Mouse (Mus musculus) neural tube, embryonic 15.5 days (tissue): ENCODE data around the gene Anapc7. TPM values are rescaled to one million over a fixed set of nuclear protein-coding genes. Genes with fewer than 3 reads are reported as not detected.
"Not testable (repeated sequence)": the region's sequence is repeated elsewhere in the genome, so short reads cannot be mapped to it uniquely, and the experiment has no call there.

Experiments
- ATAC-seq: fragments of 200-750 bp; cut with Nextera tagmentation; 2 replicates; pipeline ENCODE4 v1.8.0; 2017; ENCODE audit warnings: mild to moderate bottlenecking, moderate TSS enrichment, moderate library complexity; ENCODE audit not compliant: low FRiP score
- H3K27ac ChIP-seq: fragments of 300-500 bp; sonication (generic); replicated peaks from 2 replicates; pipeline ENCODE4 v1.5.1; 2015; ENCODE audit warnings: mild to moderate bottlenecking, inconsistent platforms
- H3K27me3 ChIP-seq: fragments of 300-500 bp; sonication (generic); replicated peaks from 2 replicates; pipeline ENCODE4 v1.6.1; 2015; ENCODE audit warnings: inconsistent platforms
- H3K36me3 ChIP-seq: fragments of 300-500 bp; sonication (generic); 2 replicates; pipeline ENCODE4 v1.6.1; 2015; ENCODE audit warnings: inconsistent platforms
- H3K4me1 ChIP-seq: fragments of 300-500 bp; sonication (generic); 2 replicates; pipeline ENCODE4 v1.6.1; 2015; ENCODE audit warnings: inconsistent platforms
- H3K4me2 ChIP-seq: fragments of 300-500 bp; sonication (generic); 2 replicates; pipeline ENCODE4 v1.6.1; 2015; ENCODE audit warnings: inconsistent platforms, mild to moderate bottlenecking, moderate library complexity
- H3K4me3 ChIP-seq: fragments of 300-500 bp; sonication (generic); replicated peaks from 2 replicates; pipeline ENCODE4 v1.5.1; 2015; ENCODE audit warnings: mild to moderate bottlenecking, inconsistent platforms
- H3K9ac ChIP-seq: fragments of 300-500 bp; sonication (generic); replicated peaks from 2 replicates; pipeline ENCODE4 v1.6.1; 2015; ENCODE audit warnings: mild to moderate bottlenecking, inconsistent platforms
- H3K9me3 ChIP-seq: fragments of 300-500 bp; sonication (generic); replicated peaks from 2 replicates; pipeline ENCODE4 v1.6.1; 2016; ENCODE audit warnings: inconsistent platforms
- WGBS: fragments of 180-500 bp; shearing (Covaris S2); methylation state at CpG from one replicate; pipeline ENCODE4 v1.1.7; 2015; ENCODE audit warnings: mixed read lengths; 5-methylcytosine and 5-hydroxymethylcytosine counted together
- polyA plus RNA-seq: library from polyadenylated mRNA; unstranded; fragments of >200 nt; fragmentation: Nextera tagmentation; extraction: Ambion mirVana; gene quantifications from 2 replicates; pipeline ENCODE4 v1.2.1, GENCODE M21; 2015

Anapc7 gene
- polyA plus RNA-seq, 1 experiment from 2014 or later, result 47.5 TPM

DNA sequence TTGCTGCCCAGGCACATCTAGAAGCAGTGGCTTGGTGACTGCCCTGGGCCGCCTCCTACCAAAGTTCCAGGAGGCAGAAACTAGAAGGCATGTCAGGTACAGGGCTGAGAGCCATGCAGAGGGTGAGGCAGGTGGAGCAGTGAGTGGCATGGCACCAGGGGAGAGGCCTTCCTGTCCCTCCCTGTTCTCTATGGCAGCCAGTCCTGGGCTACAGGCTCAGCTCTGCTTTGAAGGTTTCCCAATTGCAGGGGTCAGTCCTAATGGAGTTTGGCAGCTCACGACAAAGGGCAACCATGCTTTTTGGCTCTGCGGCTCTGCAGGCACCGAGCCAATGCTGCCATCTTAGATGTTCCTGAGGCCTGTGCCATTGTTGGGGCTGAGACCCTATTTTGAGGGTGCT lies 32.9 kb downstream of the Anapc7 start:
- WGBS, result 85% methylated on average over 4 of the region's 4 CpGs
- no peaks in the 10 kb centered on the region for H3K9me3 ChIP-seq
- peaks cover 76% of the 10 kb centered on the region for H3K36me3 ChIP-seq
- H3K27me3 ChIP-seq, result no peaks in the 10 kb centered on the region
- no peak overlapping the region for H3K27ac ChIP-seq
- H3K9ac ChIP-seq, result no peak overlapping the region
- H3K4me2 ChIP-seq, result no peak overlapping the region
- no peak overlapping the region for H3K4me3 ChIP-seq
- ATAC-seq, result no peak
- no peaks in the 10 kb centered on the region for H3K4me1 ChIP-seq

DNA sequence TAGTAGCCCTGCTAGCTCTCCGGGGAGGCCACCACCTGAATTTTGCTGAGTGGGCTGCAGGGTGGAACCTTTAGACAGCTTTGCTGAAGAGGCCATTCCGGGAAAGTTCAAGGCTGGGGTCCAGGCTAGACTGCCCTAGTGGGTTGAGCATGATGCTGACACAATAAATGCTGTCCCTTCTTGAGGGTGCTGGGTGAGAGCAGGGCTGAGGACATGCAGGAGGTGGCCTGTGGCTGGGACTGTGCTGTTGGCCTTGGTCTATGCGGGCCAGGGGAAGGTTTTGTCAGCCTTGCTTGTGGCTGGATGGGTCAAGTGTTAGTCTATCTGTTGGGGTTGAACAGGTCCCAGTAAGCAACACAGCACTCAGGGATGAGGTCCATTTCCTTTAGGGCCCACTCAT lies 33.4 kb downstream of the Anapc7 start:
- Histone ChIP-seq H3K4me3 (no peak overlapping the region), H3K4me2 (no peak overlapping the region), H3K9ac (no peak overlapping the region), H3K27ac (no peak overlapping the region), H3K9me3 (no peaks in the 10 kb centered on the region), H3K4me1 (no peaks in the 10 kb centered on the region), H3K27me3 (no peaks in the 10 kb centered on the region), H3K36me3 (peaks cover 80% of the 10 kb centered on the region)
- no peak for ATAC-seq
- WGBS, result 89% methylated on average over 3 of the region's 3 CpGs

DNA sequence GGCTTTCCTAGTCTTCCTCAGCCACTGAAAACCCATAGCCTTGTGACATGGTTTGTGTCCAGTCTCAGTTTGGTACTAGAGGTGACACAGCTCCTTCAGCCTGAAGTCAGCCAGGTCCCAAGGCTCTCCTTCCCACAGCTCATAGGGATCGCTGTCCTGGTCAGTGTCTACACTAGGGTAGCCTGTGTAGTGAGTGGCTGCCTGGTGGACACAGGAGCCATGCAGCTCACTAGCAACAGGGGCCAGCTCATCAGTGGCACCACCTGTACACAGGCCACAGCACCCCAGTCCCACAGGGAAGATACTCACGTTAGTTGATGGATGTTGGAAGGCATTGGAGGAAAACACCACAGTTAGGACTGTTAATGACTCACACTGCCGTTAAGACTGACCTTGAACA lies 34.1 kb downstream of the Anapc7 start:
- no peaks in the 10 kb centered on the region for H3K4me1 ChIP-seq
- no peaks in the 10 kb centered on the region for H3K27me3 ChIP-seq
- H3K9me3 ChIP-seq, result no peaks in the 10 kb centered on the region
- no peak for ATAC-seq
- no peak overlapping the region; the same call in 1 of the 2 replicates for H3K27ac ChIP-seq
- H3K4me2 ChIP-seq, result no peak overlapping the region
- H3K4me3 ChIP-seq, result no peak overlapping the region
- peaks cover 87% of the 10 kb centered on the region for H3K36me3 ChIP-seq
- no peak overlapping the region for H3K9ac ChIP-seq
- WGBS, result 94% methylated on average over 3 of the region's 3 CpGs

DNA sequence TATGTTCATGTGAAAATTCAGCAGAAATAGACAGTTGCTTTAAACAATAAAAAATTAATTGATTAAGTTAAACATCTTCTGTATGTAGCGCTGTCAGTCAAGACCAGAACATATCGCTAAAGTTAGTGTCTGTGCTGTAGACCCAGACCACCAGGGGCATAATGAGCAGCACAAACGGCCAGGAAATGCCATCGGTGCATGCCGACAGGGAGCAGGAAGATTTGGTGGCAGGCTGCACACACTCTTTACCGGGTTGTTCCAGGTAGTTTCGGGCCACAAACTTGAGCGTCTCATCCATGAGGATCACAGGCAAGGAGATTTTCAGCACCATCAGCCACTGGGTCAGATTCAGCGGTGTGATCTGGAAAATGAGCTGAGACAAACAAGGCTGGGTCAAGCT lies 35.6 kb downstream of the Anapc7 start:
- not testable (repeated sequence) for ATAC-seq, H3K27me3 ChIP-seq, H3K4me2 ChIP-seq, H3K4me1 ChIP-seq, H3K27ac ChIP-seq, H3K9ac ChIP-seq, H3K9me3 ChIP-seq, H3K4me3 ChIP-seq
- peaks cover 97% of the 10 kb centered on the region for H3K36me3 ChIP-seq
- 89% methylated on average over 9 of the region's 9 CpGs for WGBS

DNA sequence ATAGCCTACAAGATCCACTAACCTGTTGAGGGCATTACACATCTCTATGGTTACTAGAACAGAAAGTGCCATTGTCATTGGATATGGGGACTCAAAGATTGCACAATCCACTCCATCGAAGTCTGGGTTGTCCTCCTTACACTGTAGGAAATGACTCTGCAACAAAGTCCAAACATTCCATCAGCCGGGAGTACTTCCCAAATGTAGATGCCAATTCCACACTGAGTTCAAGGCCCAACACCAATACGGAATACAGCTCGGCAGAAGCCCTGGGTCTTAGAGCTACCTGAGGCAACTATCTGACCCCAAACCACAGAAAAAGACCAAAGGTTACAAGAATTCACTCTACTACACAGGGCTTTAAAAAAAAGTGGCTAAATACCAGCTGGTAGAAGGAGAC lies 36.6 kb downstream of the Anapc7 start:
- 96% methylated on average over 4 of the region's 4 CpGs for WGBS
- H3K27ac ChIP-seq, result no peak overlapping the region
- no peak for ATAC-seq
- no peak overlapping the region for H3K9ac ChIP-seq
- no peak overlapping the region for H3K4me2 ChIP-seq
- no peaks in the 10 kb centered on the region for H3K27me3 ChIP-seq
- H3K4me1 ChIP-seq, result no peaks in the 10 kb centered on the region
- H3K4me3 ChIP-seq, result no peak overlapping the region
- peaks cover 97% of the 10 kb centered on the region for H3K36me3 ChIP-seq
- no peaks in the 10 kb centered on the region for H3K9me3 ChIP-seq

DNA sequence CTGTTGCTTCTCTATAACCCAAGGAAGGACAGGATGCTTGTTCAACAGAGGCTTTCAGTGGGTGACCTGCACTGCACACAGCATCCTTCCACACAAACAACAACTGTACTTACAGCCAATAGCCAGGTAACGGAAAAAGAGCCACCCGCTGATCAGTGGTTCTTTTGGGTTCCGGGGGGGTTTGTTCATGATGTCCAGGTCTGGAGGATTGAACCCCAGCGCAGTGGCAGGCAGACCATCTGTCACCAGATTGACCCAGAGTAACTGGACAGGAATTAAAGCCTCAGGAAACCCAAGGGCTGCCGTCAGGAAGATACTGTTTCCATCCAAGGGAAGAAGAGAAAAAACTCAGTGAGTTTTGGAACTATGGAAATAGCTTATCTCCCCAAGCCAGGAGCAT lies 37.8 kb downstream of the Anapc7 start:
- no peak overlapping the region for H3K9ac ChIP-seq
- H3K36me3 ChIP-seq, result peaks cover 97% of the 10 kb centered on the region
- H3K9me3 ChIP-seq, result no peaks in the 10 kb centered on the region
- H3K27me3 ChIP-seq, result no peaks in the 10 kb centered on the region
- no peak overlapping the region for H3K27ac ChIP-seq
- H3K4me2 ChIP-seq, result no peak overlapping the region
- no peaks in the 10 kb centered on the region for H3K4me1 ChIP-seq
- H3K4me3 ChIP-seq, result no peak overlapping the region
- ATAC-seq, result no peak
- 97% methylated on average over 5 of the region's 5 CpGs for WGBS

DNA sequence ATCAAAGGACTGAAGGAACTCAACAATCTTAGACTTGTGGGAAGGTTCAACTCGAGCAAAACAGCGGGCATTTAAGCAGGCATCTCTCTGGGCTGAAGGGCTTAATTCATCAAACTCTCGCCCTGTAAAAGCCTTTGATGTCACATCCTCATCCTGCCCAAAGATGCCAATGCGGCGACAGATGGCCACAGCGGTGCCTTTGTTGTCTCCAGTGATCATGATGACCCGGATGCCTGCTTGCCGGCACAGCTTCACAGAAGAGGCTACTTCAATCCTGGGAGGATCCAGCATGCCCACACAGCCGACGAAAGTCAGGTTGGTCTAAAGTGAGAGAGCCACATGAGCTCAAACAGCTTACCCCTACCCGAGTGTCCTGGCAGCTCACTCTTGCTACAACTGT lies 39.2 kb downstream of the Anapc7 start:
- WGBS, result 82% methylated on average over 11 of the region's 11 CpGs
- ATAC-seq, result no peak
- H3K27me3 ChIP-seq, result no peaks in the 10 kb centered on the region
- H3K9me3 ChIP-seq, result no peaks in the 10 kb centered on the region
- no peak overlapping the region for H3K4me3 ChIP-seq
- no peak overlapping the region for H3K9ac ChIP-seq
- H3K4me2 ChIP-seq, result no peak overlapping the region
- H3K36me3 ChIP-seq, result peaks cover 96% of the 10 kb centered on the region
- H3K27ac ChIP-seq, result no peak overlapping the region
- no peaks in the 10 kb centered on the region for H3K4me1 ChIP-seq

DNA sequence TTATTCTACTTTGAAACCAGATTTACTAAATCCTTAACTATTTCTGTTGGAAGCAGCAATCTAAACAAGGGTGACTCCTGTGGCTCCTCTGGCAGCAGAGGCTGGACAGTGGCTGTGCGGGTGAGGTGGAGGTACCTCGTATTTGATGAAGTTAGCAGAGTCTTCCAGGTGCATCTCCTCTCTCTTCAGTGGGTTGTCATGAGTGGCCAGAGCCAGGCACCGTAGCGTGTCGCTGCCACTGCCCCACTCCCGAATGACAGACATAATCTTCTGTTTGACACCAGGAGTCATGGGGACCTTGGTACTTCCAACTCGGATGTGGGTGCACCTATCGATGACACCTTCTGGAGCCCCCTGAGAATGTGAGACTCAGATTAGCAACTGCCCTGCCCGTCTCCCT lies 39.9 kb downstream of the Anapc7 start:
- no peak for ATAC-seq
- Histone ChIP-seq H3K9me3 (no peaks in the 10 kb centered on the region), H3K27me3 (no peaks in the 10 kb centered on the region), H3K4me2 (no peak overlapping the region), H3K9ac (no peak overlapping the region), H3K4me3 (no peak overlapping the region), H3K27ac (no peak overlapping the region), H3K4me1 (no peaks in the 10 kb centered on the region), H3K36me3 (peaks cover 97% of the 10 kb centered on the region)
- WGBS, result 94% methylated on average over 9 of the region's 9 CpGs

DNA sequence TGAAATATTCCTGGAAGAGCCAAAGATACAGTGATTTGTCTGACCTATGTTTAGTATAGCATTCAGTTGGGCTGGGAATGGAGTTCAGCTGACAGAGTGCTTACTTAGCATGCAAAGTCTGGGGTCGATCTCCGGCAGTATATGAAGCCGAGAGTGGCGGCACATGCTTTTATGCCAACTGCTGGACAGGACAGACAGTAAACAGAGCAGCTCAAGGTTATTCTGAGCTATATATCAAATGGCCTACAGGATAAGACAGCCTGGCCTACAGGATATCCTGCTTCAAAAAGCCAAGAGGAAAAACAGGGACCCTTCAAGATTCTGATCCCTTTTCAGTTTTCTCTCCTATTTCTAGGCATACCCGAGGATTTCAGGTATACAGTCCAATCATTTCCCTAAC lies 50.2 kb downstream of the Anapc7 start:
- Histone ChIP-seq H3K9me3 (no peaks in the 10 kb centered on the region), H3K27me3 (no peaks in the 10 kb centered on the region), H3K4me1 (no peaks in the 10 kb centered on the region), H3K4me2 (no peak overlapping the region), H3K36me3 (peaks cover 70% of the 10 kb centered on the region), H3K27ac (no peak overlapping the region), H3K9ac (no peak overlapping the region), H3K4me3 (no peak overlapping the region)
- WGBS, result 87% methylated on average over 5 of the region's 5 CpGs
- ATAC-seq, result no peak

DNA sequence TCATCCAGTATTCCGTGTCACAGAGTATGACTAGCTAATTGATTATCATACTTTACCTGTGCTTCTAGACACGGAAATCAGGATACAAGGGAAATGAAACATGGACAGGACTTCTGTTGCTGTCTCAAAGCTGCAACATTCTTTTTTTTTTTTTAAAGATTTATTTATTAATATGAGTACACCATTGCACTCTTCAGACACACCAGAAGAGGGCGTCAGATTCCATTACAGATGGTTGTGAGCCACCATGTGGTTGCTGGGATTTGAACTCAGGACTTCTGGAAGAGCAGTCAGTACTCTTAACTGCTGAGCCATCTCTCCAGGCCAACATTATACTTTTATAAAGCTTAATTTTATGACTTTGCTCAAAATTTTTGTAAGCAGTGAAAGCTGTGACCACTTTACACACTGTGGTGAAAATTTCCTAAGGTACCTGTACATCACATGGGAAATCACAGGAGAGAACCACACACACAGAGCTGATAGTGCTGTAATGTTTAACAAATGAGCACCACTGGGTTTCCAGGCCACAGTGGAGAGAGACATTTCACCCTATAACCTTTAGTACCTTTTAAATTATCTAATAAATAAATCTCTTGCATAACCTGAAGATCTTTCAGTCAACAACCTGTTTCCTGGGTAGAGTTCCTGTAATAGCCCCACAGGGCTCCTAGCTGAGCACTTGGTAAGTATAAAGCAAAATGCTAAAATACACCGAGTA lies 53.3 kb downstream of the Anapc7 start:
- Histone ChIP-seq H3K4me3 (no peak overlapping the region), H3K4me1 (no peaks in the 10 kb centered on the region), H3K4me2 (no peak overlapping the region), H3K9ac (no peak overlapping the region), H3K9me3 (no peaks in the 10 kb centered on the region), H3K27me3 (no peaks in the 10 kb centered on the region), H3K36me3 (peaks cover 56% of the 10 kb centered on the region), H3K27ac (no peak overlapping the region)
- ATAC-seq, result no peak
- 89% methylated on average over 4 of the region's 4 CpGs for WGBS

DNA sequence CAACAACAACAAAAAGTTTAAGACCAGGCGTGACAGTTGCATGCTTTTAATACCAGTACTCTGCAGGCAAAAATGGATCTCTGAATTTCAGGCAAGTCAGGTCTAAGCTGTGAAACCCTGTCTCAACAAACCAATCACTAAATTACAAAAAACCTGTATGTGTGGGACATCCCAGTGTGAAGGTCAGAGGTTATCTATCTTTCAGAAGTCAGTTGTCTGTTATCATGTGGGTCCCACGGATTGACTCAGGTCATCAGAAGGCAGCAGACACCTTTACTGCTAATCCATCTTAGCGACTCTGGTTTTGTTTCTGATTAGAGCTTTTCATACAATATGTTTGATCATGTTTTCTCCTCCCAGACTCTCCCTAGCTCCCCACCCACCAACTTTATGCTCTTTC lies 54.6 kb downstream of the Anapc7 start:
- no peak overlapping the region for H3K4me3 ChIP-seq
- no peaks in the 10 kb centered on the region for H3K27me3 ChIP-seq
- no peaks in the 10 kb centered on the region for H3K4me1 ChIP-seq
- H3K36me3 ChIP-seq, result peaks cover 52% of the 10 kb centered on the region
- ATAC-seq, result no peak
- no peak overlapping the region for H3K27ac ChIP-seq
- H3K9ac ChIP-seq, result no peak overlapping the region
- WGBS, result 78% methylated on average over 3 of the region's 3 CpGs
- no peaks in the 10 kb centered on the region for H3K9me3 ChIP-seq
- H3K4me2 ChIP-seq, result no peak overlapping the region

DNA sequence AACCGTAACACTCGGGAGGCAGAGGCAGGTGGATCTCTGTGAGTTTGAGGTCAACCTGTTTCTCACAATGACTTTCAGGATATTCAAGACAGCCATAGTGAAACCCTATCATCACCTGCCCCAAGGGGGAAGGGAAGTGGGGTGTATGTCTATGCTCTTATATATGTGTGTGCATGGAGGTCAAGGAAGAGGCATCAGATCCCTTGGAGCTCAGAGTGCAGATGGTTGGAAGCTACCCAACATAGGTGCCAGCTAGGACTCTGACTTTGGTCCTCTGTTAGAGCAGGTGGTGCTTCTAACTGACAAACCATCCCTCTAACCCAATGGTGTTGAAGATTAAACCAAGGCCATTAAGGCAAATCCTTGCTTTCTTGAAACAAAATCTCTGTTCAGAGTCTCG lies 56.0 kb downstream of the Anapc7 start:
- Histone ChIP-seq H3K4me1 (no peaks in the 10 kb centered on the region), H3K27me3 (no peaks in the 10 kb centered on the region), H3K4me2 (no peak overlapping the region), H3K27ac (no peak overlapping the region), H3K36me3 (peaks cover 51% of the 10 kb centered on the region), H3K4me3 (no peak overlapping the region), H3K9ac (no peak overlapping the region), H3K9me3 (no peaks in the 10 kb centered on the region)
- 95% methylated on average over 3 of the region's 3 CpGs for WGBS
- no peak for ATAC-seq

DNA sequence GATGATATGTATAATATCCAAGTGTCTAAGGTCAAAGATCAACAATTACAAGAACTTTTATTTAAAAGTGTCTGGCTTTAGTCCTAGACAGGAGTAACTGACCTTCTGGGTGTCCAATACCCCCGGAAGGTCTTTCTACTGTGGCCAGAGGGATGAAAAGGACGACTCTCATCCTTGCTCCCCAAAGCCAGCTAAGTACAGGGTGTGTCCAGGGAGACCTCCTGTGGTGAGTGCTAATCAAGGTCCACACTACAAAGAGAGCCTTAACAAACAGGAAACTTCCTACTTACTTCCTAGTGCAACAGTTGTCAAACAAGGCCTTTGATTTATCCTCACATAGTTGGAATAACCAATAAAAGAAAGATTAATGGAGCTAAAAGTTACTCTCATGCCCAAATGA lies 57.6 kb downstream of the Anapc7 start:
- H3K4me3 ChIP-seq, result no peak overlapping the region
- H3K36me3 ChIP-seq, result peaks cover 54% of the 10 kb centered on the region
- H3K27me3 ChIP-seq, result no peaks in the 10 kb centered on the region
- H3K9ac ChIP-seq, result no peak overlapping the region
- no peak overlapping the region for H3K27ac ChIP-seq
- H3K4me1 ChIP-seq, result no peaks in the 10 kb centered on the region
- no peaks in the 10 kb centered on the region for H3K9me3 ChIP-seq
- no peak for ATAC-seq
- no peak overlapping the region for H3K4me2 ChIP-seq
- WGBS, result 53% methylated on average over 2 of the region's 2 CpGs
